Mouse (Mus musculus) midbrain, embryonic 11.5 days (tissue): Measurements from ENCODE around the gene Slc51b. TPM values are rescaled to one million over a fixed set of nuclear protein-coding genes. Genes with fewer than 3 reads are reported as not detected.

Experiments used
- ATAC-seq: fragments of 200-750 bp; cut with Nextera tagmentation; 2 replicates; pipeline ENCODE4 v1.8.0; 2017; ENCODE audit warnings: moderate TSS enrichment, moderate library complexity; ENCODE audit not compliant: low FRiP score
- DNase-seq: peaks from one replicate; pipeline ENCODE4 v3.0.0; 2015; ENCODE audit warnings: low spot score; ENCODE audit errors: missing footprints
- H3K27ac ChIP-seq: fragments of 300-500 bp; sonication (generic); 2 replicates; pipeline ENCODE4 v1.5.1; 2014; ENCODE audit warnings: low read depth, low read length
- H3K27me3 ChIP-seq: fragments of 300-500 bp; sonication (generic); 2 replicates; pipeline ENCODE4 v1.6.1; 2014; ENCODE audit warnings: mild to moderate bottlenecking, low read length, moderate library complexity, mixed read lengths; ENCODE audit not compliant: control insufficient read depth, insufficient read depth
- H3K36me3 ChIP-seq: fragments of 300-500 bp; sonication (generic); 2 replicates; pipeline ENCODE4 v1.6.1; 2014; ENCODE audit warnings: mild to moderate bottlenecking, low read length, moderate library complexity, mixed read lengths; ENCODE audit not compliant: control insufficient read depth, insufficient read depth
- H3K4me1 ChIP-seq: fragments of 300-500 bp; sonication (generic); 2 replicates; pipeline ENCODE4 v1.6.1; 2014; ENCODE audit warnings: low read length; ENCODE audit not compliant: control insufficient read depth, insufficient read depth
- H3K4me2 ChIP-seq: fragments of 300-500 bp; sonication (generic); 2 replicates; pipeline ENCODE4 v1.6.1; 2014; ENCODE audit warnings: mild to moderate bottlenecking, moderate library complexity
- H3K4me3 ChIP-seq: fragments of 300-500 bp; sonication (generic); 2 replicates; pipeline ENCODE4 v1.5.1; 2014; ENCODE audit warnings: low read depth, low read length
- H3K9ac ChIP-seq: fragments of 300-500 bp; sonication (generic); 2 replicates; pipeline ENCODE4 v1.6.1; 2014; ENCODE audit warnings: low read length
- H3K9me3 ChIP-seq: fragments of 300-500 bp; sonication (generic); 2 replicates; pipeline ENCODE4 v1.6.1; 2016; ENCODE audit warnings: low read length; ENCODE audit not compliant: control insufficient read depth
- WGBS: fragments of 180-500 bp; shearing (Covaris S2); extraction: QIAGEN DNeasy Blood & Tissue Kit; methylation state at CpG from one replicate; pipeline ENCODE4 v1.1.7; 2014; 5-methylcytosine and 5-hydroxymethylcytosine counted together
- polyA plus RNA-seq: library from polyadenylated mRNA; unstranded; fragments of >200 nt; fragmentation: Nextera tagmentation; extraction: Ambion mirVana; gene quantifications from 2 replicates; pipeline ENCODE4 v1.2.1, GENCODE M21; 2014

Slc51b gene
- polyA plus RNA-seq, 1 experiment from 2014 or later = not detected

DNA sequence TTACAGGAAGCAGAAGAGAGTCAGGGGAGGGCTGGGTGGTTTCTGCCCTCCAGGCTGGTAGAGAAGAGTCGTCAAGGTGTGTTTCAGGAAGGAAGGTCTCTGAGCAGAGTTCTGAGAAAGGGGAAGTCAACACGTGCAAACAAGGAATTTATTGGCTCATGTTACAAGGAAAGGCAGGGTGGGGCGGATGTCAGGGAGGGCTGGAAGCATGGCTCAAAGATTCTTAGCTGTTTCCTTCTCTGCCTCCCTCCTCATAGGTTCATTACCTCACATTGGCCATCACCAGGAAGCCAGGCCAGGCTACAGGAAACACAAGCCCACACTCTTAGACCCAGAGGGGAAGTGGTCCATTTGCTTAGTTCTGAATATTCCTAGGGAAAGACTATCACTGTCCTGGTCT, 1.6 kb upstream of the Slc51b start:
- 44% methylated on average over 3 of the region's 3 CpGs for WGBS
- Histone ChIP-seq H3K9ac (no peak overlapping the region), H3K4me2 (no peak overlapping the region), H3K27ac (no peak overlapping the region), H3K27me3 (no peaks in the 10 kb centered on the region), H3K9me3 (no peaks in the 10 kb centered on the region), H3K36me3 (no peaks in the 10 kb centered on the region), H3K4me3 (no peak overlapping the region), H3K4me1 (no peaks in the 10 kb centered on the region)
- no peak for ATAC-seq
- no peak for DNase-seq

DNA sequence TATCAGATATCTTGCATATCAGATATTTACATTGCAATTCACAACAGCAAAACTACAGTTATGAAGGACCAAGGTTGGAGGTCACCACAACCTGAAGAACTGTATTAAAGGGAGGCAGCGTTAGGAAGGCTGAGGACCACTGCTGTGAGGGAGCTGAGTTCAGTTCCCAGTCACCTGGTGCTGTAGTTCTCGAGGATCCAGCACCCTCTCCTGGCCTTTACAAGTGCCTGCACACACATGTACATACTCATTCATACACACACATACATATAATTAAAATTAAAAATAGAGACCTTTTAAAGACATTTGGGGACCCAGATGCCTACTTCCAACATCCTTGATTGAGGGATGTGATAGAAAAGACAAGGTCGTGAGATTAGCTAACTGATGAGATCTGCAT, 3.1 kb downstream of the Slc51b start:
- H3K4me3 ChIP-seq = no peak overlapping the region
- H3K27me3 ChIP-seq = no peaks in the 10 kb centered on the region
- no peak overlapping the region for H3K27ac ChIP-seq
- 78% methylated on average over 3 of the region's 3 CpGs for WGBS
- H3K9me3 ChIP-seq = no peaks in the 10 kb centered on the region
- H3K4me2 ChIP-seq = no peak overlapping the region
- H3K36me3 ChIP-seq = no peaks in the 10 kb centered on the region
- DNase-seq = no peak
- no peak overlapping the region for H3K9ac ChIP-seq
- no peak for ATAC-seq
- no peaks in the 10 kb centered on the region for H3K4me1 ChIP-seq

DNA sequence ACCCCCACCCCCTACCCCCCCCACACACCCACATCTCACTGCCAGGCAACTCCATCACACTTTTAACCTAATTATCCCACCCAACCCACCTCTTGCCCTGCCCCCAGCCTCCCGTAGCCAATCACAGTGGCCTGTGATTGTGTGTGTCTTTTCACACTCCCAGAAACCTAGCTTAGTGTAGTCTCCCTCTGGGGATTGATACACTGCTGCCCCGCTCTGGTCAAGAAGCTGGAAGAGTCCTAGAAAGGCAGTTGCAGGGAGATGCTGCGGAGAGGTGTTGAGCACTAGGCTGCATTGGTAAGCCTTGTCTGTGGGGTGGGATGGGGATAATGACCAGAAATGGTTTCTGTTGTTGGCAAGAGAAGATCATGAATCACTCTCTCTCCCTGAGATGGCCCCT, 5.0 kb downstream of the Slc51b start:
- 55% methylated on average over 3 of the region's 3 CpGs for WGBS
- no peaks in the 10 kb centered on the region for H3K36me3 ChIP-seq
- no peaks in the 10 kb centered on the region for H3K9me3 ChIP-seq
- no peak overlapping the region for H3K4me3 ChIP-seq
- no peak overlapping the region for H3K27ac ChIP-seq
- H3K4me1 ChIP-seq = no peaks in the 10 kb centered on the region
- DNase-seq (no peak), ATAC-seq (no peak)
- no peak overlapping the region for H3K4me2 ChIP-seq
- no peaks in the 10 kb centered on the region for H3K27me3 ChIP-seq
- H3K9ac ChIP-seq = no peak overlapping the region

DNA sequence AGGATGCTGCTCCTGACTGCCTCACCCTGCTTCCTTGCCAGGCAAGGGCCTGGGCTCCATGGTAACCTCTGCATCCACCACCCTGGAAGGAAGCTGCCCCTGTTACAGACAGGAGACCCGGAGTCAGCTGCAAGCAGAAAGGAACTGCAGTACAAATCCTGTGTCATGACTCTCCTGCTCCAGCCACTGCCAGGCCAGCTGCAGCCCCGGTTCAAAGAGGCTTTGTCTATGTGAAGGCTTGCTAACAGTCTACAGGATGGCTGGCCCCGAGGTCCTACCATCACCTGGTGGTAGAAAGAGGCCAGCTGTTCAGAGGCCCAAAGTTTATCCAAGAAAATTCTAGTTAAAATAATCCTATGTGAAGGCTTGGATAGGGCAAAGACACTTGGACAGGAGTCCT, 11.4 kb downstream of the Slc51b start:
- no peak for ATAC-seq
- 85% methylated on average over 3 of the region's 3 CpGs for WGBS
- Histone ChIP-seq H3K9ac (no peak overlapping the region), H3K27ac (no peak overlapping the region), H3K4me1 (no peaks in the 10 kb centered on the region), H3K27me3 (no peaks in the 10 kb centered on the region), H3K4me2 (no peak overlapping the region), H3K4me3 (no peak overlapping the region), H3K9me3 (no peaks in the 10 kb centered on the region), H3K36me3 (no peaks in the 10 kb centered on the region)
- no peak for DNase-seq

DNA sequence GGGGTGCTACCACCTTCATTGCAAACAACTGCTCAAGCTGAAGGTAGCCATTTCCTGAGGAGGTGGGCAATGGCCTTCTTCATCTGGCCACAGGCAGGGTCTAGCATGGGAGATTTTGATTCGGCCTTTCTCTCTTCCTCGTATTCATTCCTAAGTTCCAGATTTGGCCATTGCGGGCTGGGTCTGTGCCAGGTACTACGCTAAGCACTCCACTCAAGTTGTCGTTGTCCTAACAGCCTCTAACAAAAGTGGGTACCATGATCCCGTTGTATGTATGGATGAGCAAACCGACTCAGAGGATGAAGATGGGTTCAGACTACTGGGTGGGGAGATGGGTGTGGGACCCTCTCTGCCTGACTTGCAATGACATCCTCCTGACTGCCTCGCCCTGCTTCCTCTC, 12.4 kb downstream of the Slc51b start:
- Histone ChIP-seq H3K36me3 (no peaks in the 10 kb centered on the region), H3K27me3 (no peaks in the 10 kb centered on the region), H3K27ac (no peak overlapping the region), H3K4me2 (no peak overlapping the region), H3K9ac (no peak overlapping the region), H3K9me3 (no peaks in the 10 kb centered on the region), H3K4me3 (no peak overlapping the region), H3K4me1 (no peaks in the 10 kb centered on the region)
- WGBS = 93% methylated on average over 8 of the region's 8 CpGs
- no peak for ATAC-seq
- no peak for DNase-seq

DNA sequence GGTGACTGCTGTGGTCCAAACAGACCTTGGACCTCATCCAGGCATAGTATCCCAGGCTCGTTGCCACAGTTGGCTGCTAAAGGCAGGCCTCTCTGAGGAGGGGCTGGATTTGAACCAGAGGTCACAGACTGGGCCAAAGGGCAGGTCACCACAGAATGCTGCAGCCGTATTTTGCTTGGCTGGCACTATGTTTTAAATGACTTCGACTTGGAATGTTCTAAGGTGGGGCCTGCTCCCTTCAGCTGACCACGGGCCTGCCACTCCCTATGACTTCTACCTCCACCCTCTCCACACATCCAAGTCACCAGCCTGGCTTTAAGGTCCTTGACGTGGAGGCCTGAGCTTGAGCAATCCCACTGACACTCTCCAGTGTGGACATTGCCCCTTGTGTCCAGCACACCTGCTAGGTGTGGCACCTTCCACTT, 13.9 kb downstream of the Slc51b start:
- DNase-seq (no peak), ATAC-seq (no peak)
- no peak overlapping the region for H3K9ac ChIP-seq
- no peaks in the 10 kb centered on the region for H3K27me3 ChIP-seq
- WGBS = 68% methylated on average over 5 of the region's 5 CpGs
- no peaks in the 10 kb centered on the region for H3K9me3 ChIP-seq
- no peak overlapping the region for H3K4me3 ChIP-seq
- H3K27ac ChIP-seq = no peak overlapping the region
- no peaks in the 10 kb centered on the region for H3K36me3 ChIP-seq
- H3K4me1 ChIP-seq = no peaks in the 10 kb centered on the region
- H3K4me2 ChIP-seq = no peak overlapping the region

DNA sequence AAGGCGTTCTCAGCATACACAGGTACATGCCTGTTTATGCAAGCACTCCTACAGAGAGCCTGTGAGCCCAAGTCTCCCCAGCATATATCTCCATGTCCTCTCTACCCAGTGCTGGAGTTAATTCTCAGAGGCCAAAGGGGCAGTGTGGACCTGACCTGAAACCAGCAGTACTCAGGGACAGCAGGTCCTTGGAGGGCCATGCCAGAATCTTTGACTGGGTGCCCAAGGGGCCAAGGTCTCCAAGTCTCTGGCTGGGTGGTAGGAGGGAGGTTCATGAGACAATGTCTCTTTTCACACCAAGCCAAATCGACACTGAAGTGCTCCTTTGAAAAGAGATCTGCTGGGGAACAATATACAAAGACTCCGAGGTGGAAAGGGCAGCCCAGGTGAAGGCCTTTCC, 14.9 kb downstream of the Slc51b start:
- no peaks in the 10 kb centered on the region for H3K36me3 ChIP-seq
- no peaks in the 10 kb centered on the region for H3K4me1 ChIP-seq
- H3K27ac ChIP-seq = no peak overlapping the region
- no peak overlapping the region for H3K9ac ChIP-seq
- H3K9me3 ChIP-seq = no peaks in the 10 kb centered on the region
- no peak overlapping the region for H3K4me2 ChIP-seq
- ATAC-seq (no peak), DNase-seq (no peak)
- WGBS = 75% methylated on average over 3 of the region's 3 CpGs
- no peak overlapping the region for H3K4me3 ChIP-seq
- H3K27me3 ChIP-seq = no peaks in the 10 kb centered on the region

DNA sequence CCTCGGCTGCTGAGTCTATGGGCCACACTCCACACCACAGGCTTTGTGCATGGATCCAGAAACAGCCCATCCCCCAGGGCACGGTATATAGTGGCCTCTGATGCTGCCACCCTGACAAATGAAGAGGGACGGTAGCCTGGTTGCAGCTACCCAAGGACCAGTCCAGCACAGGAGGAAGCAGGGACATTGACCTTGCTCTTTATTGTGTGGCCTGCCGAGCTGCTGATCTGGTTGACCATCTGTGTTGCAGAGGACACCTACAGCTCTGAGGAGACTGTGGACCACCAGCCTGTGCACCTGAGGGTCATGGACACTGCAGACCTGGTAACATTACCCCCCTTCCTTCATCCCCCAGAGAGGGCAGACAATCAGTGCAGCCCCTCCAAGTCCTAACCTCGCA, 15.4 kb downstream of the Slc51b start:
- ATAC-seq = no peak
- Histone ChIP-seq H3K4me2 (no peak overlapping the region), H3K36me3 (no peaks in the 10 kb centered on the region), H3K27ac (no peak overlapping the region), H3K27me3 (no peaks in the 10 kb centered on the region), H3K4me3 (no peak overlapping the region), H3K9me3 (no peaks in the 10 kb centered on the region), H3K4me1 (no peaks in the 10 kb centered on the region), H3K9ac (no peak overlapping the region)
- no peak for DNase-seq
- 84% methylated on average over 5 of the region's 5 CpGs for WGBS

DNA sequence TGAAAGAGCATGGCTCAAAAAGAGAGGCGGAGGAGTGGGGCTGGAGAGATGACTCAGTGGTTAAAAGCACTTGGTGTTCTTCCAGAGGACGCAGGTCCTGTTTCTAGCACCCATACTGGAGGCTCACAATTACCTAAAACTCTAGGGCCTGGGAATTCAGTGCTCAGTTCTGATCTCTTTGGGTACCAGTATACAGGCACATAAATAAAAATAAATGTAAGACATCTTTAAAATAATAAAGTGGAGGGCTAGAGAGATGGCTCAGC, 17.6 kb downstream of the Slc51b start:
- Histone ChIP-seq H3K4me1 (no peaks in the 10 kb centered on the region; the same call in 1 of the 2 replicates), H3K27ac (no peak overlapping the region), H3K9ac (no peak overlapping the region), H3K4me3 (no peak overlapping the region), H3K27me3 (no peaks in the 10 kb centered on the region), H3K9me3 (no peaks in the 10 kb centered on the region), H3K36me3 (no peaks in the 10 kb centered on the region), H3K4me2 (no peak overlapping the region)
- DNase-seq (no peak), ATAC-seq (no peak)
- 91% methylated on average over 2 of the region's 2 CpGs for WGBS
